Comparison of ENCODE assay signal across 9 mouse cellular contexts in the genomic region with DNA sequence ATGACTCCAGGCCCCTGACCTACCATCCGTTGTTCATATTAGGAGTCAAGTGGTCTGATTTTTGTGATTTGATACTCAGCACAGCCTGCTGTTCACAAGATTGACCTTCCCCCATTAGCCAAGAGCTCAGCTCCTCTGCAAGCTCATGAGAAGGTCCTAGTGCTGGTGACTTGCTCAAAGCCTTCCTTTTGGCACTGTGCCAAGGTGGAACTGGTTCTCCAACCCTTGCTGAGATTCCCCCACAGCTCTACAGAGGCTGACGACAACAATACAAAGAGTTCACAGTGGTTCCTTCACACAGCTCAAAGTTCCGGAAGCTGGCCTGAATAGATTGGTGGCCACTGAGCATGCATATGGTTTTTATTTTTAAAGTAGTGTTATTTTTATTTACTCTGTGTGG. TPM values are rescaled to one million over a fixed set of nuclear protein-coding genes. Genes with fewer than 3 reads are reported as not detected.
DNase-seq lines count a peak whose midpoint lies in the region; ATAC-seq and TF ChIP-seq lines count a peak whose summit lies in the region.
"Had no signal": no experiment of that assay in that cellular context is flagged by ENCODE, and none has a peak within 500 bp of the region (broad histone marks: within the 10 kb centered on the region; RNA-seq: fewer than 3 reads in every experiment).

No protein-coding gene starts in this region.

- no peak overlapping the region for H3K27ac ChIP-seq in limb, embryonic 14.5 days (replicated peaks; ENCODE audit: low read depth, low read length)
- H3K27ac ChIP-seq in limb, embryonic 10.5 days, result no peak overlapping the region
- H3K27ac ChIP-seq in stomach, embryonic 16.5 days (ENCODE audit: low read length), result peak overlapping the region; percentile 90

- H3K4me2 ChIP-seq in limb, embryonic 14.5 days (replicated peaks; ENCODE audit: low read depth, low read length, severe bottlenecking), result no peak overlapping the region
- H3K4me2 ChIP-seq in stomach, embryonic 16.5 days (ENCODE audit: low read depth, low read length), result peak overlapping the region; percentile 23; the same call in 1 of the 2 replicates

- no peak for TF ChIP-seq POLR2A in limb, embryonic 14.5 days (IDR thresholded peaks at IDR 0.05; ENCODE audit: borderline replicate concordance, extremely low read depth, insufficient read depth, insufficient read length)

- no peaks in the 10 kb centered on the region for H3K36me3 ChIP-seq in limb, embryonic 14.5 days (ENCODE audit: control insufficient read depth, insufficient read depth, low read length)
- H3K36me3 ChIP-seq in limb, embryonic 10.5 days, result no peaks in the 10 kb centered on the region
- H3K36me3 ChIP-seq in stomach, embryonic 16.5 days (ENCODE audit: control insufficient read depth, insufficient read depth, low read length), result no peaks in the 10 kb centered on the region

- H3K4me3 ChIP-seq in limb, embryonic 14.5 days (replicated peaks; ENCODE audit: low read length), result no peak overlapping the region
- no peak overlapping the region for H3K4me3 ChIP-seq in limb, embryonic 10.5 days
- H3K4me3 ChIP-seq in stomach, embryonic 16.5 days (replicated peaks; ENCODE audit: low read length), result no peak overlapping the region

- no peaks in the 10 kb centered on the region for H3K9me3 ChIP-seq in limb, embryonic 14.5 days (ENCODE audit: control insufficient read depth, low read length)
- H3K9me3 ChIP-seq in limb, embryonic 10.5 days (replicated peaks), result no peaks in the 10 kb centered on the region
- no peaks in the 10 kb centered on the region for H3K9me3 ChIP-seq in stomach, embryonic 16.5 days (replicated peaks; ENCODE audit: control insufficient read depth, low read length)

- ATAC-seq in limb, embryonic 14.5 days (ENCODE audit: low FRiP score, low read depth), result no peak
- ATAC-seq in stomach, embryonic 16.5 days (ENCODE audit: insufficient read depth, low FRiP score), result peak; percentile 87

- no peaks in the 10 kb centered on the region for H3K27me3 ChIP-seq in limb, embryonic 14.5 days (ENCODE audit: control insufficient read depth, insufficient read depth, low read length)
- peaks cover 20% of the 10 kb centered on the region; the same call in 1 of the 2 replicates for H3K27me3 ChIP-seq in limb, embryonic 10.5 days (ENCODE audit: low read depth, poor library complexity, severe bottlenecking)
- no peaks in the 10 kb centered on the region for H3K27me3 ChIP-seq in stomach, embryonic 16.5 days (ENCODE audit: control insufficient read depth, insufficient read depth, low read length)

- no peak overlapping the region for H3K9ac ChIP-seq in limb, embryonic 14.5 days (ENCODE audit: low read depth, low read length, severe bottlenecking)
- H3K9ac ChIP-seq in stomach, embryonic 16.5 days (ENCODE audit: low read length), result no peak overlapping the region

- WGBS in limb, embryonic 14.5 days, result 70% methylated on average over 3 of the region's 3 CpGs
- WGBS in limb, embryonic 10.5 days, result 89% methylated on average over 3 of the region's 3 CpGs
- 40% methylated on average over 3 of the region's 3 CpGs for WGBS in stomach, embryonic 16.5 days

- H3K4me1 ChIP-seq in limb, embryonic 14.5 days (ENCODE audit: control insufficient read depth, insufficient read depth, low read length), result no peaks in the 10 kb centered on the region
- peaks cover 15% of the 10 kb centered on the region for H3K4me1 ChIP-seq in limb, embryonic 10.5 days
- H3K4me1 ChIP-seq in stomach, embryonic 16.5 days (ENCODE audit: control insufficient read depth, insufficient read depth, low read length), result peaks cover 10% of the 10 kb centered on the region; the same call in 1 of the 2 replicates

- DNase-seq in cerebellum, postnatal 14 days, result peak; percentile 26 to 46
- no peak for DNase-seq in cerebellum, adult 11-12 months
- peak; percentile 54 for DNase-seq in limb, embryonic 14.5 days (ENCODE audit: low spot score)
- DNase-seq in limb, embryonic 10.5 days (ENCODE audit: low spot score), result no peak
- DNase-seq in kidney, postnatal 25 days, result peak; percentile 59 to 65
- no peak for DNase-seq in gastrocnemius, adult 8-10 months (ENCODE audit: low spot score in 2 of 2)
- no peak for DNase-seq in cerebellum, adult 8-10 months

RNA-seq across cellular contexts. Expression of gene Srsf5, which starts 21.1 kb away (rescaled TPM):
- polyA plus RNA-seq in limb, embryonic 14.5 days (2012; rRNA removed), result 660 and 906 TPM in 2 replicates
- polyA plus RNA-seq in limb, embryonic 14.5 days (2014; fragmentation: Nextera tagmentation; extraction: Ambion mirVana), result 392 and 408 TPM in 2 replicates
- polyA plus RNA-seq in limb, embryonic 10.5 days (2016; fragmentation: Nextera tagmentation; extraction: Ambion mirVana), result 411 and 501 TPM in 2 replicates
- 526 and 551 TPM in 2 replicates for polyA plus RNA-seq in stomach, embryonic 16.5 days (2015; fragmentation: Nextera tagmentation; extraction: Ambion mirVana)
- 100 to 1,000 TPM in 2 of 4 experiments, 10 to 100 TPM in 2; 48.9 to 134 (median 96.9) TPM for total RNA-seq in gastrocnemius, adult 8-10 months (2022)

RNA-seq across cellular contexts. Expression of gene Slc10a1, which starts 44.3 kb away (rescaled TPM):
- not detected in 2 replicates for polyA plus RNA-seq in limb, embryonic 14.5 days (2012; rRNA removed)
- 0.45 and 0.98 TPM in 2 replicates for polyA plus RNA-seq in limb, embryonic 14.5 days (2014; fragmentation: Nextera tagmentation; extraction: Ambion mirVana)
- 0.40 and 0.68 TPM in 2 replicates for polyA plus RNA-seq in limb, embryonic 10.5 days (2016; fragmentation: Nextera tagmentation; extraction: Ambion mirVana)
- 0.84 and 1.3 TPM in 2 replicates for polyA plus RNA-seq in stomach, embryonic 16.5 days (2015; fragmentation: Nextera tagmentation; extraction: Ambion mirVana)
- under 1 TPM in 1 of 4 experiments, not detected in 3; 0.16 TPM for total RNA-seq in gastrocnemius, adult 8-10 months (2022)
- total RNA-seq: megakaryocyte progenitor cell, adult 5-6 weeks had no signal

Comparison
In these comparisons a context has a peak if more than half of its experiments do, and no peak if none do; other contexts are left out.
1. DNase-seq: peak in cerebellum, postnatal 14 days (2 of 2), limb, embryonic 14.5 days (single experiment) and kidney, postnatal 25 days (2 of 2); none in cerebellum, adult 11-12 months (single experiment), limb, embryonic 10.5 days (single experiment), gastrocnemius, adult 8-10 months (0 of 2) and cerebellum, adult 8-10 months (single experiment).